Mouse (Mus musculus) kidney, postnatal 14 days (tissue): Measurements from ENCODE around the gene Gtf2e1.

ENCODE experiments used
- DNase-seq: peaks from one replicate; pipeline ENCODE4 v3.0.0; 2022; ENCODE audit warnings: mixed read lengths

Gene Gtf2e1

DNA sequence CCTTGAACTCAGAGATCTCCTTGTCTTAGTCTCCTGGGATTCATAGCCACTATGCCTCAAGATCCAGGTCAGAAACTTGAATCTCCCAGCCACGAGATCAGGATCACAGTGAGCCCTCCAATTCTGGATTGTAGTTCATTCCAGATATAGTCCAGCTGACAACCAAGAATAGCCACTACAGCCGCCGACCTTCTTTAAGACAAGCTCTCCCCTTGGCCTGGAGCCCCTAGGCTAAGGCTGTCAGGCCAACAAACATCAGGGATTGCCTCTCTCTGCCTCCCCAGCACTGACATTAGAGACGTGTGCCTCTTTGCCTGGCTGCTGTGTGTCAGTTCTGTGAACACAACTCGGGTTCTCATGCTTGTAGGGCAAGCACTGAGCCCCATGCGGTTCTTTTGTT is 1.2 kb upstream of the Gtf2e1 start:
- no peak for DNase-seq

DNA sequence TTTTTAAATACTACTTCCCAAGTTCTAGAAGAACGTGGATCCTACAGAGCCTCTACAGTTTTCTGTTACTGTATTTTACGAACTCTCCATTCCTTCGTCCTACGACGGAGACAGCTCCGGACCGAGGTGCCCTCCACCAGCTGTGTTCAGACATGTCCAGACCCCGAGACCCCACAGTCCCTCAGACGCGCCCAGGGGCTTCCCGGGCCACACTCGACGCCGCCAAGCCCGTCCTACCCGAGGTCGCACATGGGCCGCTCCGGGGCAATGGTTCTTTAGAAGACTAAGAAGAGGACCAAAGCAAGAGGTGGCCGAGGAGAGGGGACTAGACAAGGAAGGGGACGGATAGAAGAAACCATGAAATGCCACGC is 364 bp downstream of the Gtf2e1 start:
- no peak for DNase-seq

DNA sequence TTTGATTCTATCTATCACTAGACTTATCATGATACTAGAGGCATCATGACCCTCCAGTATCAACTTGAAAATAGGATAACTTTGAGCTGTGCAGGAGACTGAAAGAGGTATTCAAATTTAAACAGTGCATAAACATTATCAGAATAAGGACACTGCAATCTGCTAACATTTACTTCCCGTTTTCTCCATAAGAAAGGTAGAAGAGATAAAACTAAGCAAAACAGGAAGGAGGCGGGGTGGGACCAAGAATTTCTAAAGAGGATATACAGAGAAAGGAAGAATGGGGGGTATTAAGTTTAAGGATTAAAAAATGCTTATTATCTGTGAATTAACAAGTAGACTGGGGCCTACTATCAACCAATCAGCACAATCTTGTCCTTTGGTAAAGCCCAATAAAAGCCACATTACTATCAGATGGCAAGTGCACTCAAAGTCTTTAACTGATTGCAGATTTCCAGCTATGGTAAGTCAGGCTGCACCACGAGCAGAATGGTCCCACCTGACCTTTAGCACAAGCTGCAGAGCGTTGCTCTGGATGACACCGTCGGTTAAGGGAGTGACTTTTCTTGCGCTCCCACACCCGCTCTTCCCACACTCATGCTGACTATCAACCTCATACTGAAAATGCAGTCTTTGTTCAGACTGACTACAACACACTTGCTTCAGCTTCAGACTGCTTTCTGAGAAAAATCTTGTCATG is 6.1 kb downstream of the Gtf2e1 start:
- no peak for DNase-seq

GRCm38 (mm10) chr16:37532046-37532445 is 7.5 kb downstream of the Gtf2e1 start:
- DNase-seq, result no peak

DNA sequence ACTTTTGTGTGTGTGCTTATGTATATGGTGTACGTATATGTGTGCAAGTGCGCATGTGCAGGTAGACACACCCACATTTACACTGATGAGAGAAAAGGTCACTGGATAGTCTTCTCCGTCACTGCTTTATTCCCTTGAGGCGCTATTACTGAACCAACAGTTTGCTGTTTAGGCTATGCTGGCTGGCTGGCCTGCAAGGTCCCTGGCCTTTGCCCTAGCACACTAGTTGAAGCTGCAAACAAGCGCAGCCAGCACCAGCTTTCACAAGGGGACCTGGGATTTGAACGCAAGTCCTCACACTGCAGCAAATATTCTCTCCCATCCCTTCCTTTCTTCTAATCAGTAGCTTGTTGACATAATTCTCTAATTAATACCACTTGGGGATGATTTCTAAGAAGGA is 9.4 kb downstream of the Gtf2e1 start:
- DNase-seq, result no peak

DNA sequence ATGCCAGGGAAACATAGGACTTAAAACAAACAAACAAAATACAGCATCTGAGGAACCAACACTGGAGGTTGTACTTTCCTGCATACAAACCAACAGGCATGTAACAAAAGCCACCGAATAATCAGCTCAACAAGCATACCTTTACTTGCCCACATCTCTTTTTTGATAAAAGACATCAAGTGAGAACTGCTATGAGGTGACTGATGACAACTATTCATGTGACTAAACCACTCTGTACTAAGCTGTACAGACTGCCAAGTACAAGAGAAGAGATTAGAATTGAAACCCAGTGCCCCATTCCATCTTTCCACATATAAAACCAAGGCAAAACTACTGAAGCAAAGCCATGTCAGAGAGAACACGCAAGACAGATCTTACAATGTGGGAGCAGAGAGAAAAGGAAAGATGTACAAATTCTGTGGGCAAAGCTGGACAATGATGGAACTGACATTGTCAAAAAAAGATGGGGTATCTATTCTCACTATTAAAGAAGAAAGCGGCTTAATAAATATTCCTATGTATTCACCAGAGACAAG is 12.8 kb downstream of the Gtf2e1 start:
- no peak for DNase-seq

DNA sequence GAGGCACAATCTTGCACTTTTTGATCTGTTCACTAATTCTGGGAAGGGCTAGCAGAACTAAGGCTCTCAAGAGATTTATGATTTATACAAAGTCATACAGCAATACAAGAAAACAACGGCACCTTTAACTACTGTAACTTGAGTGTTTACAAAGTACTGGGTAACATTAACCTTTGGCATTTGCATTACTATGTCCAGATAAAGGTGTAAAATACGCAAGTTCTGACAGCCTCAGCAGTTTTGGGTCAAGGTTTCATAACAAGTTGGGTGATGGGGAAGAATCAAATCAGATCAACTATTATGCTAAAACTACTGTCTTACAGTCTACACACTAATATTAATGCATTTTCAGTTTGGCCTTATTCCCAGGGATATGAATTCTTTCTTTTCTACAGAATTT is 14.5 kb downstream of the Gtf2e1 start:
- no peak for DNase-seq

DNA sequence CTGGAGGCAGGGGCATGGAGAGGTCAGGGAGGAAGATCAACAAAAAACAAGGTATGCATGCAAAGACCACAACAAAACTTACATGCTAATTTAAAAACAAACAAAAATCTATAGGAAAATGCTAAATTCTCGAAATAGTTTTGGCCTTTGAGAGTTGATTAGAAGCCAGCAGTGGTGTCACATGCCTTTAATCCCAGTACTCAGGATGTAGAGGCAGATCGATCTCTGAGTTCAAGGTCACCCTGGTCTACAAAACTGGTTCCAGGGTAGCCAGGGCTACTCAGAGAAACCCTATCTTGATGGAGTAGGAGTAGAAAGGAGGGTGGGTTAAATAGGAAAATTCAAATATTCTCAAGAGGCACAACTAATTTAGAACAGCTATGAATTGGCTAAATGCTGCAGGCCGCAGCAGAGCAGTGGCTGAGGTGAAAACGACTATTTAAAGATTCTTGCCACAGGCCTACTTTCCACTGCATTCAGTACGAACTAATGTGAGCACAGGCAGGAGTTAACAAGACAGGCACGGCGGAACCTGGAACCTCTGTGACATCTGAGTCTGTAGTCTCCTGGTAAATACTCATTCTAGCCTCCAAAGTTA is 17.4 kb downstream of the Gtf2e1 start:
- DNase-seq, result no peak

DNA sequence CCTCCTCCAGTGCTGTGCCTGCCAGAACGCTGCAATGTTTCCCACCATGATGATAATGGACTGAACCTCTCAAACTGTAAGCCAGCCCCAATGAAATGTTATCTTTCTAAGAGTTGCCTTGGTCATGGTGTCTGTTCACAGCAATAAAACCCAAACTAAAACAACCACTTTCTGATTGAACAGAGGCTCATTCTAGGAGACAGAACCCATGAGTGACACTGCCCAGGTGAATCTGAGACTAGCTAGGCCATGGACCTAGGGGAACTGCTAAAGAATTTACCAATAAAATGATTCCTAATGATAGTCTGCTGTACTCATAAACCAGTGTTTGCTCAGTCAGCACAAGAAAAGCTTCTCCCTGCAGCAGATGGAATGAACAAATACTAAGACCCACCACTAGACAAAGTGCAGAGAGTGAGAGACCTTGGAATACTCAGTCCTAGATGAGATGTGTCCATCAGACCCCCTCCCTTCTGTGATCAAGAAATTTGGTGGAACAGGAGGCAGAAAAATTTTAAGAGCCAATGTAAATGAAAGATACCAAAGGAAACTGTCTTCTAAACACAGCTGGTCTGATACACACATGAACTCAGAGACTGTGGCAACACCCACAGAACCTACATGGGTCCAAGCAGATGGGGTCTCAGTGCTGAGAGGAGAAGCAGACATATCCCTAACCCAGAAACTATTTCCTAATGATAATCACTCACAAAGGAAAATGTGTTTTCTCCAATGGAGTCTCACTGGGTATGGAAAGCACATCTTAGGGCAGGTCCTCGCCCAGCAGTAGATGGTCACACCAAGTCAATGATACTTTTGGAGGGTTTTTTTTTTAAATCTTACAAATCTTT is 19.2 kb downstream of the Gtf2e1 start:
- DNase-seq, result no peak

GRCm38 (mm10) chr16:37519721-37520120 is 19.9 kb downstream of the Gtf2e1 start:
- no peak for DNase-seq

GRCm38 (mm10) chr16:37518662-37519061 is 20.9 kb downstream of the Gtf2e1 start:
- no peak for DNase-seq

DNA sequence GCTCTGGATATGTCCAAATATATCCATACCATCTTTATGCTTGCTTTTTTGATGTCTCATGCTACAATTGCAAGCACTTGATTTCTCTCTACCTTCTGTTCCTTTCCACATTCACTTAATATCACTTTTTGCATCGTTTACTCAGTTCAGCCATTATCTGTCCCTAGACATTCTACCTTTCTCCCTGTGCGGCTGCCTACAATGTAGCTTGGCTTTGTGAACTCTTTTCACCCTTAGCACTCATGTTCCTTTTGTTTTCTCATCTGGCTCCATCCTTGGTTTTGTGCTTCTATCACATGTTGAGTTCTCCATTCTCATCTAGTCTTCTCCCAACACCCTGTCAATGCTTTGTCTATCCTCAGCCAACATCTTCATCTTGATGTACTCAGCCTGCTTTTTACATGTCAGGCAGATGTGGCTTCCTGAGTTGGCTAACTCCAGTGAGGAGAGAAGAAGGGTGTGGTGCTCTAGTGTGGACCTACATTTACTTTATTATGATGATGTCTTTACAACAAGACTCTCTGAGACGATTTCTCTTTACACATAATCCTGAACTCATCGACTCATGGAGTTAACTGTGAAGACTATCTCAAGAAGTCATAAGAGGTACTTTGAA is 21.9 kb downstream of the Gtf2e1 start:
- DNase-seq, result no peak

DNA sequence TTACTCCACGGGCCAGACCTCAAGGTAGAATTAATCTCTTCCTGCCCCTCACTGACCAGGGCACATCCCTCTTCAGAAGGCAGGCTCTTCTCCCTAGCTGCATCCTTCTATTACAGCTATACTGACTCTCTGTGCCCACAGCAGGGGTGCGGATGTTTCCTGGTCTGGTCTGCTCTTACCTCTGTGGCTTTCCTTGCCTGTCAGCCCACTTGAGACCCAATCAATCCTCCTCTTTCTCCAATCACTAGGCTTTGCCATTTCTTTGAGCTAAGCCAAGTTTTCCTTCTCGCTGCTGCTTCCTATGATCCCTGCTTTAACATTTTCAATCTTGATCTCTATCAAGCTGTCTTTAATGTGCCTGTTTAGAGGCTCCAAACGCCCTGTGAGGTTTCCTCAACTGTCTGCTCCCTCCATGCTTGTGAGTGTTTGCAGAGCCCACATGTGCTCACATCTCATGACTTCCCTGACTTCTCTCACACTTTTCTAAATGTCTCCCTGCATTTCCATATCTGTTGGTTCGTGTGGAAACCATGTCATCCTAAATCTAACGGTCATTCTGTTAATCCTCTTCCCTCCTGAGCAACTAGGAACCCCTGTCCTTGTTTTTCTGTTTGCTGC is 23.1 kb downstream of the Gtf2e1 start:
- no peak for DNase-seq

GRCm38 (mm10) chr16:37514644-37515043 is 24.9 kb downstream of the Gtf2e1 start:
- no peak for DNase-seq

DNA sequence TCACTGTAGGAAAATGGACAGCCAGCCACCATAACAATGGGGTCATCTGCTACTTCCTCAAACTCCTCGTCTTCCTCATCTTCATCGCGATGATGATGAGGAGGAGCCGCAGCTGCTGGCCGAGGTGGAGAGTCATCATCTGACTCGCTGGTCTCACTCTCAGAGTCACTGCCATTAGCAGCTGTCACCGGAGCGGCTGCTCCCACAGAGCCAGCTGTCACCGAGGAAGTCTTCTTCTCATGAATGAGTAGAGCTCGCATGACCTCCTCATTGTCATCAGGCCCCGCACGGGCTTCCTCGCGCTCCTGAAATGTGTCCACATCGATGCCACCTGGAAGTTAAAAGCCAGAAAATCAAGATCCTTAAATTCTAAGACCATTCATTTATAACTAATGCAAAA is 28.1 kb downstream of the Gtf2e1 start:
- DNase-seq, result no peak

GRCm38 (mm10) chr16:37506751-37507150 is 32.8 kb downstream of the Gtf2e1 start:
- no peak for DNase-seq

DNA sequence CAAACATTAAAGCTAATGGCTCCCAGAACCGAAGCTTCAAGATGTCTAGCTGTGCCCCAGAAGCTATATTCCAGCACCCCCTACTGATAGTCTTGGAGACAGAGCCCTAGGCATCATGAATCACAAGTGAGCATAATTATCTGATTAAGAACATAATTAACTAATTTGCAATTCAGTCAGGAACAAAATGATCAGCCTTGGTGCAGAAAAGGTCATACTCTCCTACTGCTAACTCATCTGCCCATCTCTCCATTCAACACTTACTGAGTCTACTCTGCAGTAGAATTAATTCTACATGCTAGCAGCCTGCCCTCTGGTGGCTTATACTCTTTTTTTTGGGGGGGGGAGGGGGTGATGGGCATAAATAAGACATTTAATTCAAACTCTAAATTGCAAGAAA is 35.1 kb downstream of the Gtf2e1 start:
- DNase-seq, result no peak

- no peak for DNase-seq
Measured at GRCm38 (mm10) chr16:37498581-37498980, 41.0 kb downstream of the Gtf2e1 start.

- no peak for DNase-seq
Measured at GRCm38 (mm10) chr16:37495017-37495416, 44.6 kb downstream of the Gtf2e1 start.

- no peak for DNase-seq
Measured at GRCm38 (mm10) chr16:37486826-37487612, 52.6 kb downstream of the Gtf2e1 start.

GRCm38 (mm10) chr16:37478311-37479291 is 61.0 kb downstream of the Gtf2e1 start:
- no peak for DNase-seq
